Mouse (Mus musculus): ENCODE measurements around the gene Map3k5. TPM values are rescaled to one million over a fixed set of nuclear protein-coding genes. Genes with fewer than 3 reads are reported as not detected.

Gene Map3k5
- polyA plus RNA-seq, 1 experiment from 2014 or later: 2.5 TPM

- Histone ChIP-seq H3K4me1 (ENCODE audit: control insufficient read depth, insufficient read depth, low read length) (no peaks in the 10 kb centered on the region), H3K9me3 (ENCODE audit: control insufficient read depth, low read length) (no peaks in the 10 kb centered on the region), H3K36me3 (ENCODE audit: control insufficient read depth, insufficient read depth, low read length) (peaks cover 7% of the 10 kb centered on the region; the same call in 1 of the 2 replicates), H3K4me3 (ENCODE audit: low read depth, low read length) (no peak overlapping the region), H3K27me3 (replicated peaks; ENCODE audit: control insufficient read depth, insufficient read depth, low read length) (no peaks in the 10 kb centered on the region), H3K9ac (ENCODE audit: low read depth, low read length) (no peak overlapping the region), H3K4me2 (ENCODE audit: low read depth, low read length) (no peak overlapping the region), H3K27ac (replicated peaks; ENCODE audit: low read depth, low read length) (no peak overlapping the region)
- WGBS: 79% methylated on average over 13 of the region's 13 CpGs
- ATAC-seq (ENCODE audit: low read depth) (no peak), DNase-seq (ENCODE audit: low spot score) (peak; percentile 15)
These were observed 30.0 kb upstream of the Map3k5 start for GRCm38 (mm10) chr10:19904077-19904820.

GRCm38 (mm10) chr10:19907246-19907804 lies 26.9 kb upstream of the Map3k5 start, which contains the start of gene Pex7:
TSS of gene Pex7 (minus strand) at chr10:19907689.
- Histone ChIP-seq H3K9me3 (ENCODE audit: control insufficient read depth, low read length) (no peaks in the 10 kb centered on the region), H3K4me1 (ENCODE audit: control insufficient read depth, insufficient read depth, low read length) (no peaks in the 10 kb centered on the region), H3K27ac (replicated peaks; ENCODE audit: low read depth, low read length) (peak within 1 kb of the TSS; percentile 91), H3K9ac (ENCODE audit: low read depth, low read length) (peak within 1 kb of the TSS; percentile 86), H3K4me2 (ENCODE audit: low read depth, low read length) (peak within 1 kb of the TSS; percentile 41), H3K4me3 (ENCODE audit: low read depth, low read length) (peak within 1 kb of the TSS; percentile 51), H3K27me3 (replicated peaks; ENCODE audit: control insufficient read depth, insufficient read depth, low read length) (peaks cover 4% of the 10 kb centered on the region; the same call in 1 of the 2 replicates), H3K36me3 (ENCODE audit: control insufficient read depth, insufficient read depth, low read length) (no peaks in the 10 kb centered on the region)
- peak; percentile 98 for ATAC-seq (ENCODE audit: low read depth)
- DNase-seq (ENCODE audit: low spot score): peak; percentile 98
- under 1% methylated on average over 34 of the region's 60 CpGs for WGBS

- Histone ChIP-seq H3K4me1 (ENCODE audit: control insufficient read depth, insufficient read depth, low read length) (no peaks in the 10 kb centered on the region), H3K36me3 (ENCODE audit: control insufficient read depth, insufficient read depth, low read length) (no peaks in the 10 kb centered on the region), H3K4me2 (ENCODE audit: low read depth, low read length) (peak overlapping the region; percentile 21; the same call in 1 of the 2 replicates), H3K9ac (ENCODE audit: low read depth, low read length) (no peak overlapping the region), H3K27ac (replicated peaks; ENCODE audit: low read depth, low read length) (no peak overlapping the region), H3K27me3 (replicated peaks; ENCODE audit: control insufficient read depth, insufficient read depth, low read length) (peaks cover 4% of the 10 kb centered on the region; the same call in 1 of the 2 replicates), H3K4me3 (ENCODE audit: low read depth, low read length) (no peak overlapping the region), H3K9me3 (ENCODE audit: control insufficient read depth, low read length) (no peaks in the 10 kb centered on the region)
- ATAC-seq (ENCODE audit: low read depth) (no peak), DNase-seq (ENCODE audit: low spot score) (no peak)
- 81% methylated on average over 2 of the region's 2 CpGs for WGBS
These were observed 26.2 kb upstream of the Map3k5 start for GRCm38 (mm10) chr10:19908076-19908475.

- Histone ChIP-seq H3K4me2 (ENCODE audit: low read depth, low read length) (no peak overlapping the region), H3K4me1 (ENCODE audit: control insufficient read depth, insufficient read depth, low read length) (no peaks in the 10 kb centered on the region), H3K9ac (ENCODE audit: low read depth, low read length) (no peak overlapping the region), H3K27ac (replicated peaks; ENCODE audit: low read depth, low read length) (no peak overlapping the region), H3K27me3 (replicated peaks; ENCODE audit: control insufficient read depth, insufficient read depth, low read length) (peaks cover 4% of the 10 kb centered on the region; the same call in 1 of the 2 replicates), H3K9me3 (ENCODE audit: control insufficient read depth, low read length) (no peaks in the 10 kb centered on the region), H3K4me3 (ENCODE audit: low read depth, low read length) (no peak overlapping the region), H3K36me3 (ENCODE audit: control insufficient read depth, insufficient read depth, low read length) (no peaks in the 10 kb centered on the region)
- 89% methylated on average over 2 of the region's 2 CpGs for WGBS
- ATAC-seq (ENCODE audit: low read depth) (no peak), DNase-seq (ENCODE audit: low spot score) (no peak)
These were observed 23.8 kb upstream of the Map3k5 start for GRCm38 (mm10) chr10:19910516-19910915.

- DNase-seq (ENCODE audit: low spot score): peak; percentile 50
- Histone ChIP-seq H3K27me3 (replicated peaks; ENCODE audit: control insufficient read depth, insufficient read depth, low read length) (peaks cover 4% of the 10 kb centered on the region; the same call in 1 of the 2 replicates), H3K27ac (replicated peaks; ENCODE audit: low read depth, low read length) (no peak overlapping the region), H3K36me3 (ENCODE audit: control insufficient read depth, insufficient read depth, low read length) (no peaks in the 10 kb centered on the region), H3K4me2 (ENCODE audit: low read depth, low read length) (no peak overlapping the region), H3K9ac (ENCODE audit: low read depth, low read length) (no peak overlapping the region), H3K4me1 (ENCODE audit: control insufficient read depth, insufficient read depth, low read length) (no peaks in the 10 kb centered on the region), H3K4me3 (ENCODE audit: low read depth, low read length) (no peak overlapping the region), H3K9me3 (ENCODE audit: control insufficient read depth, low read length) (no peaks in the 10 kb centered on the region)
- no peak for ATAC-seq (ENCODE audit: low read depth)
- 11% methylated on average over 1 of the region's 1 CpGs for WGBS
These were observed 22.7 kb upstream of the Map3k5 start for GRCm38 (mm10) chr10:19911583-19911982.

GRCm38 (mm10) chr10:19913806-19914205 lies 20.5 kb upstream of the Map3k5 start:
- no peak overlapping the region for H3K4me2 ChIP-seq (ENCODE audit: low read depth, low read length)
- no peak for ATAC-seq (ENCODE audit: low read depth)

GRCm38 (mm10) chr10:19915301-19915700 lies 19.0 kb upstream of the Map3k5 start:
- peak; percentile 74 for ATAC-seq (ENCODE audit: low read depth)
- no peak overlapping the region for H3K4me3 ChIP-seq (ENCODE audit: low read depth, low read length)
- no peak overlapping the region for H3K4me2 ChIP-seq (ENCODE audit: low read depth, low read length)
- H3K9ac ChIP-seq (ENCODE audit: low read depth, low read length): no peak overlapping the region
- H3K36me3 ChIP-seq (ENCODE audit: control insufficient read depth, insufficient read depth, low read length): no peaks in the 10 kb centered on the region
- WGBS: 40% methylated on average over 1 of the region's 1 CpGs
- peak; percentile 80 for DNase-seq (ENCODE audit: low spot score)
- no peaks in the 10 kb centered on the region for H3K4me1 ChIP-seq (ENCODE audit: control insufficient read depth, insufficient read depth, low read length)
- H3K27ac ChIP-seq (replicated peaks; ENCODE audit: low read depth, low read length): no peak overlapping the region
- H3K9me3 ChIP-seq (ENCODE audit: control insufficient read depth, low read length): no peaks in the 10 kb centered on the region
- H3K27me3 ChIP-seq (replicated peaks; ENCODE audit: control insufficient read depth, insufficient read depth, low read length): 0 out of 2 replicates have a peak, but pooled peaks cover under 1% of the 10 kb centered on the region

More at GRCm38 (mm10) chr10:19913806-19914205, 20.5 kb upstream of the Map3k5 start:
- no peak overlapping the region for H3K9ac ChIP-seq (ENCODE audit: low read depth, low read length)
- H3K4me1 ChIP-seq (ENCODE audit: control insufficient read depth, insufficient read depth, low read length): no peaks in the 10 kb centered on the region
- no peak overlapping the region for H3K27ac ChIP-seq (replicated peaks; ENCODE audit: low read depth, low read length)
- no peak overlapping the region for H3K4me3 ChIP-seq (ENCODE audit: low read depth, low read length)
- WGBS: 90% methylated on average over 4 of the region's 4 CpGs
- no peak for DNase-seq (ENCODE audit: low spot score)
- H3K27me3 ChIP-seq (replicated peaks; ENCODE audit: control insufficient read depth, insufficient read depth, low read length): peaks cover 4% of the 10 kb centered on the region; the same call in 1 of the 2 replicates
- no peaks in the 10 kb centered on the region for H3K9me3 ChIP-seq (ENCODE audit: control insufficient read depth, low read length)
- no peaks in the 10 kb centered on the region for H3K36me3 ChIP-seq (ENCODE audit: control insufficient read depth, insufficient read depth, low read length)

GRCm38 (mm10) chr10:19922410-19922809 lies 11.9 kb upstream of the Map3k5 start:
- no peak overlapping the region for H3K4me2 ChIP-seq (ENCODE audit: low read depth, low read length)
- no peaks in the 10 kb centered on the region for H3K36me3 ChIP-seq (ENCODE audit: control insufficient read depth, insufficient read depth, low read length)
- WGBS: 55% methylated on average over 4 of the region's 4 CpGs
- ATAC-seq (ENCODE audit: low read depth) (no peak; the same call in 1 of the 2 replicates), DNase-seq (ENCODE audit: low spot score) (no peak)
- no peaks in the 10 kb centered on the region for H3K4me1 ChIP-seq (ENCODE audit: control insufficient read depth, insufficient read depth, low read length)
- no peaks in the 10 kb centered on the region for H3K27me3 ChIP-seq (replicated peaks; ENCODE audit: control insufficient read depth, insufficient read depth, low read length)
- H3K27ac ChIP-seq (replicated peaks; ENCODE audit: low read depth, low read length): no peak overlapping the region
- no peak overlapping the region for H3K9ac ChIP-seq (ENCODE audit: low read depth, low read length)
- no peak overlapping the region for H3K4me3 ChIP-seq (ENCODE audit: low read depth, low read length)
- no peaks in the 10 kb centered on the region for H3K9me3 ChIP-seq (ENCODE audit: control insufficient read depth, low read length)
